Mouse (Mus musculus) kidney, postnatal 0 days (tissue): ENCODE measurements at regions not wholly inside any gene's neighbourhood (a gene's known extent, or its start where the extent isn't known, plus 50 kb on each side); places are given as distances from the start of the nearest gene placed in this dataset.
A peak's percentile ranks its signal among the peaks of the same experiment; 100 is the strongest.

Experiments
- ATAC-seq: fragments of 200-750 bp; cut with Nextera tagmentation; replicated peaks from 2 replicates; pipeline ENCODE4 v1.8.0; 2017; ENCODE audit warnings: low read depth, moderate number of reproducible peaks, moderate TSS enrichment, moderate library complexity; ENCODE audit not compliant: low FRiP score
- DNase-seq: peaks from one replicate; pipeline ENCODE4 v3.0.0-alpha.2; 2016; ENCODE audit warnings: low spot score
- H3K27ac ChIP-seq: fragments of 300-500 bp; sonication (generic); 2 replicates; pipeline ENCODE4 v1.5.1; 2014; ENCODE audit warnings: mild to moderate bottlenecking
- H3K27me3 ChIP-seq: fragments of 300-500 bp; sonication (generic); 2 replicates; pipeline ENCODE4 v1.6.1; 2014; ENCODE audit warnings: low read length, mixed read lengths; ENCODE audit not compliant: insufficient read depth
- H3K36me3 ChIP-seq: fragments of 300-500 bp; sonication (generic); 2 replicates; pipeline ENCODE4 v1.6.1; 2014; ENCODE audit warnings: low read length, mixed read lengths; ENCODE audit not compliant: insufficient read depth
- H3K4me1 ChIP-seq: fragments of 300-500 bp; sonication (generic); replicated peaks from 2 replicates; pipeline ENCODE4 v1.6.1; 2014; ENCODE audit warnings: antibody characterized with exemption, low read length, mixed read lengths; ENCODE audit not compliant: insufficient read depth
- H3K4me2 ChIP-seq: fragments of 300-500 bp; sonication (generic); 2 replicates; pipeline ENCODE4 v1.6.1; 2014; ENCODE audit warnings: mild to moderate bottlenecking, low read length, moderate library complexity, mixed read lengths
- H3K4me3 ChIP-seq: fragments of 300-500 bp; sonication (generic); replicated peaks from 2 replicates; pipeline ENCODE4 v1.5.1; 2014; ENCODE audit warnings: low read depth, low read length
- H3K9ac ChIP-seq: fragments of 300-500 bp; sonication (generic); 2 replicates; pipeline ENCODE4 v1.6.1; 2014; ENCODE audit warnings: low read depth, low read length
- H3K9me3 ChIP-seq: fragments of 300-500 bp; sonication (generic); replicated peaks from 2 replicates; pipeline ENCODE4 v1.6.1; 2016; ENCODE audit warnings: low read length, inconsistent platforms, mixed read lengths
- CTCF ChIP-seq: IDR thresholded peaks from 2 replicates; pipeline ENCODE4 v1.5.1; 2016; ENCODE audit warnings: antibody characterized with exemption, low read depth, mild to moderate bottlenecking, moderate library complexity
- WGBS: fragments of 180-500 bp; shearing (Covaris S2); extraction: QIAGEN DNeasy Blood & Tissue Kit; methylation state at CpG from one replicate; pipeline ENCODE4 v1.1.7; 2014; 5-methylcytosine and 5-hydroxymethylcytosine counted together

DNA sequence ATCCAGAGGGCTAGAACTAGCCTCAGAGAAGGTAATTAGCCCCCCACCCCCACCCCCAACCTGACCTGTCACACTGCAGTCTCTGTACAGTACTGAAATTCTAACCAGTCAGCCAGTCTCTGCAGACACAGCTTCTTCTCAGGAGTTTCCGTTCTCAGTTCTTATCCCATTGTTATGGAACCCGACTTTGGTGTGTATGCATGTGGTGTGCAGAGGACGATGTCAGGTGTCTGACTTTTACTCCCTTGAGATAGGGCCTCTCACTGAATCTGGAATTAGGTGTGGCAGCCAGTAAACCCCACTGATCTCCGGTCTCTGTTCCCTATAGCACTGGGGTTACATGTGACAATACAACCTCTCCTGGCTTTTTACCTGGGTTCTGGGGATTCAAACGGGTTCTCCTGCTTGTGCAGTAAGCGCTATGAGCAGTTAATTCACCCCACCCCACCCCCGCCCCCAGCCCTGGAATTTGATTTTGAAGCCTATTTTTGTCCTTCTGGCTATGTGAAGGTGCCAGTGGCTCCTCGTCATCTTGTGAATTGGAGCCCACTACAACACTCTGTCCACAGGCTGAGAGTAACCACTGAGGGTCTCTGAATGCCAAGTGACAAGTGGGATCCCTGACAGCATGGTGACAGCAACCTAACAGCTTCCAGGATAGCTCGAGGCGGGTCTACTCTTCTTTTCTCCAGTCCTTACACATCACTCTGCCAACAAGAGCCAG, 429.4 kb downstream of the Fut8 start:
- Histone ChIP-seq H3K9ac (no peak overlapping the region), H3K4me2 (no peak overlapping the region), H3K27me3 (0 out of 2 replicates have a peak, but pooled peaks cover 3% of the 10 kb centered on the region), H3K4me1 (no peaks in the 10 kb centered on the region), H3K4me3 (no peak overlapping the region), H3K9me3 (no peaks in the 10 kb centered on the region), H3K36me3 (no peaks in the 10 kb centered on the region), H3K27ac (no peak overlapping the region)
- ATAC-seq (no peak), DNase-seq (no peak)
- 78% methylated on average over 10 of the region's 10 CpGs for WGBS
- no peak for TF ChIP-seq CTCF

GRCm38 (mm10) chr12:77667875-77668204, 429.9 kb downstream of the Fut8 start:
- Histone ChIP-seq H3K4me3 (no peak overlapping the region), H3K9me3 (no peaks in the 10 kb centered on the region), H3K36me3 (no peaks in the 10 kb centered on the region), H3K9ac (no peak overlapping the region), H3K27me3 (0 out of 2 replicates have a peak, but pooled peaks cover 4% of the 10 kb centered on the region), H3K27ac (no peak overlapping the region), H3K4me1 (no peaks in the 10 kb centered on the region), H3K4me2 (no peak overlapping the region)
- TF ChIP-seq CTCF = peak; percentile 84
- DNase-seq = peak; percentile 83
- no peak for ATAC-seq
- 6% methylated on average over 6 of the region's 6 CpGs for WGBS

GRCm38 (mm10) chr12:77670531-77670930, 432.6 kb downstream of the Fut8 start:
- no peak for DNase-seq
- no peaks in the 10 kb centered on the region for H3K36me3 ChIP-seq
- H3K9ac ChIP-seq = no peak overlapping the region
- TF ChIP-seq CTCF = no peak
- no peak overlapping the region for H3K4me2 ChIP-seq
- H3K27ac ChIP-seq = no peak overlapping the region
- H3K4me3 ChIP-seq = no peak overlapping the region
- H3K27me3 ChIP-seq = 0 out of 2 replicates have a peak, but pooled peaks cover 4% of the 10 kb centered on the region
- H3K9me3 ChIP-seq = no peaks in the 10 kb centered on the region
- ATAC-seq = no peak
- no peaks in the 10 kb centered on the region for H3K4me1 ChIP-seq
- 67% methylated on average over 8 of the region's 8 CpGs for WGBS

GRCm38 (mm10) chr12:77674352-77674751, 436.4 kb downstream of the Fut8 start:
- no peaks in the 10 kb centered on the region for H3K36me3 ChIP-seq
- H3K4me3 ChIP-seq = no peak overlapping the region
- TF ChIP-seq CTCF = no peak
- no peak for DNase-seq
- no peak overlapping the region for H3K27ac ChIP-seq
- ATAC-seq = 0 out of 2 replicates have a peak, but pooled peaks have one; percentile 17
- H3K4me2 ChIP-seq = no peak overlapping the region
- H3K27me3 ChIP-seq = 0 out of 2 replicates have a peak, but pooled peaks cover 4% of the 10 kb centered on the region
- H3K9me3 ChIP-seq = no peaks in the 10 kb centered on the region
- 41% methylated on average over 2 of the region's 2 CpGs for WGBS
- H3K9ac ChIP-seq = no peak overlapping the region
- no peaks in the 10 kb centered on the region for H3K4me1 ChIP-seq

GRCm38 (mm10) chr12:77674755-77675154, 436.8 kb downstream of the Fut8 start:
- Histone ChIP-seq H3K27me3 (0 out of 2 replicates have a peak, but pooled peaks cover 4% of the 10 kb centered on the region), H3K4me3 (no peak overlapping the region), H3K4me1 (no peaks in the 10 kb centered on the region), H3K36me3 (no peaks in the 10 kb centered on the region), H3K9ac (no peak overlapping the region), H3K9me3 (no peaks in the 10 kb centered on the region), H3K4me2 (no peak overlapping the region), H3K27ac (no peak overlapping the region)
- ATAC-seq = no peak
- WGBS = 66% methylated on average over 5 of the region's 5 CpGs
- TF ChIP-seq CTCF = peak; percentile 77
- DNase-seq = peak; percentile 70

GRCm38 (mm10) chr12:77678040-77678439, 440.1 kb downstream of the Fut8 start:
- H3K4me1 ChIP-seq = no peaks in the 10 kb centered on the region
- peak; percentile 26 for DNase-seq
- no peak overlapping the region for H3K4me3 ChIP-seq
- H3K9ac ChIP-seq = no peak overlapping the region
- 31% methylated on average over 5 of the region's 5 CpGs for WGBS
- ATAC-seq = no peak
- no peak overlapping the region for H3K4me2 ChIP-seq
- no peak overlapping the region for H3K27ac ChIP-seq
- H3K9me3 ChIP-seq = no peaks in the 10 kb centered on the region
- no peaks in the 10 kb centered on the region for H3K27me3 ChIP-seq
- no peaks in the 10 kb centered on the region for H3K36me3 ChIP-seq
- TF ChIP-seq CTCF = no peak
